Mouse (Mus musculus) heart, adult 18-20 months (tissue): ENCODE measurements around the gene Irf2bpl. TPM values are rescaled to one million over a fixed set of nuclear protein-coding genes. Genes with fewer than 3 reads are reported as not detected.

Experiments used
- DNase-seq, 2 experiments: peaks; one replicate each; pipeline ENCODE4 v3.0.0; 2021 to 2022; ENCODE audit warnings: mixed read lengths in 1 of 2
- total RNA-seq, 2 experiments: library from RNA; stranded (reverse); gene quantifications; 2 replicates each; pipeline ENCODE4 v1.2.3; 2021

The Irf2bpl gene
- total RNA-seq, 2 experiments from 2014 or later, result 30.0 to 30.5 TPM

- no peak for DNase-seq
Measured at GRCm38 (mm10) chr12:86864316-86865020, 20.1 kb downstream of the Irf2bpl start.

- no peak for DNase-seq
Measured at GRCm38 (mm10) chr12:86859924-86860790, 24.4 kb downstream of the Irf2bpl start.

GRCm38 (mm10) chr12:86858983-86859872 lies 25.4 kb downstream of the Irf2bpl start:
- DNase-seq, result no peak

DNA sequence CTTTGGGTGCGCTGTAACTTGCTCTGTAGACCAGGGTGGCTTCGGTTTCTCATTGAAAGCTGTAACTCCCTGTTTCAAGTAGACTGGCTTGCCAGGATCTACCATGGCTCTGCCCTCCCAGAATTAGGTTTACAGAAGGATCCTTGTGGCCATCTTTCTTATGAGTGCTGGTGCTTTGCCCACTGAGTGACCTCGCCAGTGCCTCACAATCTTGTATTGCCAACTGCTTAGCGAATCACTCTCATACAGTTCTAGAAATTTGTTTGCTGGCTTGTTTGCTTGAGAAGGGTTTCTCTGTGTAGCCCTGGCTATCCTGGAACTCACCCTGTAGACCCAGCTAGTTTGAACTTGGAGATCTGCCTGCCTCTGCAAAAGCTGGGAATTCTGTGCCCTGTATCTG lies 26.1 kb downstream of the Irf2bpl start:
- no peak for DNase-seq

DNA sequence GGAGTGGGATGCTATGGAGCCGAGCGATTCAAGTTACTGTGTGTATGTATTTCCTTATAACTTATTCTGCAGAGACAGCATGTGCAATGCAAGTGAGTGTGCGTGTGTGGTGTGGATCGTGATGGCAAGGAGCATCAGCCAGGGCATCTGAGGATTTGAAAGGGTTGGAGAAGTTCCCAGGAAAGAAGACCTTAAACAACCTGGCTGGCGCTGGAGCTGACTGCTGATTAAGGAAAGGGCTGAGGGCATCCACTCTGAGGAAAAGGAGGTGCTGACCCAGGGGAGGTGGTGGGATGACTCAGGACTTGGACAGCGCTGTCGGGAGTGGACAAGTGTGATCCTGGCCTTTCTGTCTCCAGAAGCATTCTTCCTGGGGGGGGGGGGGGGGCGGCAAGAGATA lies 27.3 kb downstream of the Irf2bpl start:
- DNase-seq, result peak in 1 of 2 experiments; percentile 49

GRCm38 (mm10) chr12:86855670-86856069 lies 28.9 kb downstream of the Irf2bpl start:
- DNase-seq, result peak in 1 of 2 experiments; percentile 35

DNA sequence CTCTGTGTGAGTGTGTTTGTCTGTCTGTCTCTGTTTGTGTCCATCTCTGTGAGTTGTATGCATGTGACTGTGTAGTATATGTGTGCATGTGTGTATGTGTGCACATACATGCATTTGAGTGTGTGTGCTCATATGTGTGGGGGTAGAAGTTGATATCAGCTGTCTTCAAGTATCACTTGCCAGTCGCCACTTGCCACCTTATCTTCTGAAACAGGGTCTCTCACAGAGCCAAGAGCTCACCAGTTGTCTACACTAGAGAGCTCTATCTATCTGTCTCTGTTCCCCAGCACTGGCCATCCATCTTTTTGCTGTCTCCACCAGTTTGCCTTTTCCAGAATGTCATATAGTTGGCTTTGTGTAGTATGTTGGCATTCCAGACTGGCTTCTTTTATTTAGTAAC lies 31.1 kb downstream of the Irf2bpl start:
- DNase-seq, result no peak

DNA sequence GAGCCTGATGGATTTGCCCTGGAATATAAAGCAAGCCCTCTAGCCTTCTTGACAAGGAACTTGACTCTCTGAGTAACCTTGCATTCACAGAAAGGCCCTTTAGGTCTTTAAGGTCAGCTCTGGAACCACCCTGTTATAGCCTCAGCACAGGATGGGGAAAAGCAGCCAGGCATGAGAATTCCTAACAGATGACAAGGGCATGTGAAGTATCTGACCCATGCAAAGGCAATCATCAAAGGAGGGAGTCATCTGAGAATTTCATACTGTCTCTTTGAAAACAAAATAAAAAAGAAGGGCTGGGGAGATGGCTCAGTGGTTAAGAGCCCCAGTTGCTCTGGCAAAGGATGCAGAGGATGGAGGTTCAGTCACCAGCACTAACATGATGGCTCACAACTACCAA lies 33.3 kb downstream of the Irf2bpl start:
- no peak for DNase-seq

GRCm38 (mm10) chr12:86850746-86851145 lies 33.9 kb downstream of the Irf2bpl start:
- DNase-seq, result no peak

GRCm38 (mm10) chr12:86849945-86850626 lies 34.5 kb downstream of the Irf2bpl start:
- DNase-seq, result no peak

DNA sequence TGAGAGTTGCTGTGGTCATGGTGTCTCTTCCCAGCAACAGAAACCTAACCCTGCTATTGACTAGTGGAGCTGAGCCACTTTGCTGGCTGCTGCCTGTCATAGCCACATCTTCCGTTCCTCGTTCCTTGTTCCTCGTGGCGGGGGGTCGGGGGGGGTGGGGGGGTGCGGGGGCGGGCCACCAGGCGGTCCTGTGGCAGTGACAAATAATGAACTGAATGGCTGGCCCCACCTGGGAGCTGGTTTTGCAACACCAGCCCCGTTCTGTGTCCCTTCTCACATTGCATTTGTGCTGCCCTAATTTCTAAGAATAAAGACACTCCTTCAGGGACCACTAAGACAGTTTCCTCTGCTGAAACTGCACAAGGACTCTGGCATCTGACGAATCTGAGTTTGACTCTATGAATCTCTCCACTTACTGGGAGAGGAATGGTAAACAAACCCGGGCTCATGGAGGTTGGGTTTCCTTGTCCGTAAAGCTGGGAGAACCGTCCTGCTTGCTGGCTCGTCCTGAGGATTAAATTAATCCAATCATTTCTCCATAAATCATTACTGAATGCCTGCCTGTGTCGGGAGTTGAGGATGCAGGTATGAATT lies 41.6 kb downstream of the Irf2bpl start:
- no peak for DNase-seq

DNA sequence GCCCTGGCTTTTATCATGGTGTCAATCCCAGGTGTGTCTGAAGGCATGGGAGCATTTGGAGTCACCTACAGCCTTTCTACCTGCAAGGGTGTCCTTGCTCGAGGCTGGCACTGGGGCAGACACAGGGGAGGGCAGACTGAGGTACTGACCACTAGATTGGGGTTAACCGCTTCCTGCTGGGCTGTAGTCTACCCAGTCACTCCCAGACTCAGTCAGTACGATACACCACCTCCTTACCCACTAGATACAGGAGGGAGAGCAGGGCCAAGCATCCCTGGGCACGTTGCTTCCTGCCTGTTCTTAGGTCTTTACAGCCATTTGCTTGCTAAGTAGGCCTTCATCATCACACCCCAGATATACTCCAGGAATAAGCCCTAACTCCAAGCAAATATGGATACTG lies 44.1 kb downstream of the Irf2bpl start:
- no peak for DNase-seq

DNA sequence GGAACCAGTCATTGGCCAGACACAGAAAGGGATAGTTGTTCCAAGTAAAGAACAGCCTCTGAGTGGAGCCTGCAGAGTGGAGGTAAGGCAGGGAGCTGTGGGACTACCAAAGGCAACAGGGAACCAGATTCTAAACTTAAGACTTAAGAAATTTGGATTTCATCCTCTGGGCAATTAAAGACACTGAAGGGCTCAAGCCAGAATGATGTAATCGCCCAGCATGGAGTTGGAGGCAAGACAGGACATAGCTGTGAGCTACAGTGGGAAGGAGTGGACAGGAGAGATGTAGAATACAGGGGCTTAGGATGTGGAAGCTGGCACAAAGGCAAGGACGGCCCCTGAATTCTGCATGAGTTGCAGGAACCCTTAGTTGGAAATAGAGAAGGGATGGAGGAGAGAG lies 46.4 kb downstream of the Irf2bpl start:
- DNase-seq, result peak; percentile 55 to 56

GRCm38 (mm10) chr12:86836431-86837047 lies 48.1 kb downstream of the Irf2bpl start:
- peak; percentile 92 to 96 for DNase-seq

GRCm38 (mm10) chr12:86835899-86836298 lies 48.7 kb downstream of the Irf2bpl start:
- DNase-seq, result peak in 1 of 2 experiments; percentile 33

DNA sequence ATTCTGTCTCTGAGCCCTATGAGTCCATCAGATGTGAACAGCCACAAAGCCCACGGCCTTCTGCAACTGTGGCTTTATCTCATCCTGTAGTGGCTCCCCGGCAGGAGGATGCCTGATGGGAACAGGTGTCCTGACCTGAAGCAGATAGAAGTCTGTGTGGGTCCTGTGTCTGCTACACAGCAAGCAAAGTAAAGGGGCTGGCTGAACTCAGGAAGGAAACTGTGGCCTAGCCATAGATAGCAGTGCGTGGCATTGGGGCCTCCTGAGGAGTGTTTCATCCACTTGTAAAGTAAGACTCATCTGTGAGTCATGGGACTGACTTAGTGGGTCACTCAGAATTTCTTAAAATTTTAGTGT lies 50.2 kb downstream of the Irf2bpl start:
- peak; percentile 28 to 62 for DNase-seq

DNA sequence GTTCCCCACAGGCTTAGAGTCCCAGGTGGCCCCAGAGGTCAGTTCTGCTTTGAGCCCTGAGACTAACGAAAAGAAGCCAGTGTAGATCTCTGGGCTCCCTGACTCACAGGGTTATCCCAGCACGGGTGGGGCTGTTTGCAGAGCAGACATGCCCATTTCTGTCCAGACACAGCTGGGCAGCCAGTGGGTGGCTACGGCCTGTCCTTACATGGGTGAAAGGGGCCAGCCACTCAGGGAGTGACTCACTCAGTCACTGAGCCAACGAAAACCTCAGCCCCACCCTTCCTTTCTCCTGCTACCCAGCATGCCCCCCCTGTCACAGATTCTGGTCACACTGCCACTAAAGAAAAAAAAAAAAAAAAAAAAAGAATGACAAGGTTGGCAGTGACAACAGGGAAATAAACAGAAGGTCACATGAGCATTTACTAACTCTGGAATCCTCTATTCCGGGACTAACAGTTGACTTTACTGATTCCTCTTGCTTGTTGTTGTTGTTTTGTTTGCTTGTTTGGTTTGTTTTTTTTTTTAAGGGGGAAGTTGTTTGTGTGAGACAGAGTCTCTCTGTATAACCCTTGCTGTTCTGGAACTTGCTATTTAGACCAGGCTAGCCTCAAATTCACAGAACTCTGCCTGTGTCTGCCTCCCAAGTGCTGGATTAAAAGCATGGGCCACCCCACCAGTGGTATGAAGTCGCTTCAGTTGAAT lies 50.7 kb downstream of the Irf2bpl start:
- peak; percentile 88 to 97 for DNase-seq

DNA sequence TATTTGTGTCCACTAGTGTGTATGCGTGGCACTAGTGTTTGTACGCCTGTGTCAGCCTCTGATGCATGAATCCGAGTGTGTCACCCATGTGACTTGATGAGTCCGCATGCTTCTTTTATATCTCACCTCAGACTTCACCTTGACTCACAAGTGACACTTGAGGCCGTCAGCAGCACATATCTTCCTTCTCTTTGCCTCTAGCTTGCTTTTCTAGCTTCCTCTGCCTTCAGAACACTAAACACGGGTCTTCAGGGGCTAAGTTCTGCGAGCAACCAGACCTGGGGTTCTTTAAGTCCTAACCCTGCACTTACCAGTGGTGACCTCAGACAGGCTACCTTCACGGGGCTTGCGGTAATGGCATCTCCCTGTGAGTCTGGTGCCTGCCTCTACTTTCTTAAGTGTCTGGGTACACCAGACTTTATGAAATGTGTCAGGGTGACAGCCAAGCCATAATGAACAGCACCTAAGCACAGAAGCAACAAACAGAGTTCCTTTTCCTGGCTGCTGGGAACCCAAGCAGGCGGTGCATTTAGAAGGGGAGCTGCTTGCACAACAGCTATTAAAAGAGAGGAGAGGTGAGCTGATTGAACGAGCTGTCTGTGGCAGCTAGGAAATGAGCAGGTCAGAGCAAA lies 51.9 kb downstream of the Irf2bpl start:
- DNase-seq, result peak in 1 of 2 experiments; percentile 26
